Mouse (Mus musculus) C2C12 (cell line): Measurements from ENCODE around the gene Olfr685. TPM values are rescaled to one million over a fixed set of nuclear protein-coding genes. Genes with fewer than 3 reads are reported as not detected.

Experiments used
- H3K27me3 ChIP-seq: one replicate; pipeline ENCODE4 v1.6.1; 2011; ENCODE audit not compliant: control insufficient read depth, insufficient read depth, insufficient read length
- H3K36me3 ChIP-seq: one replicate; pipeline ENCODE4 v1.6.1; 2011; ENCODE audit not compliant: control insufficient read depth, insufficient read depth
- H3K4me3 ChIP-seq: one replicate; pipeline ENCODE4 v1.5.1; 2011; ENCODE audit warnings: mild to moderate bottlenecking, control low read depth; ENCODE audit not compliant: poor library complexity, insufficient read depth, severe bottlenecking
- H3K79me2 ChIP-seq: one replicate; pipeline ENCODE4 v1.6.1; 2011; ENCODE audit not compliant: control insufficient read depth, insufficient read depth
- H3K79me3 ChIP-seq: one replicate; pipeline ENCODE4 v1.6.1; 2011; ENCODE audit warnings: low read depth, control low read depth
- H3ac ChIP-seq: one replicate; pipeline ENCODE3; 2011; ENCODE audit warnings: low read depth; ENCODE audit not compliant: control insufficient read depth, insufficient read length
- CEBPB ChIP-seq: IDR thresholded peaks from one replicate; pipeline ENCODE4 v1.6.1; 2011; ENCODE audit warnings: low read depth, mild to moderate bottlenecking, control low read depth, moderate library complexity
- CTCF ChIP-seq: IDR thresholded peaks from one replicate; pipeline ENCODE4 v1.5.1; 2011; ENCODE audit not compliant: control insufficient read depth, insufficient read depth, insufficient read length
- FOSL1 ChIP-seq: IDR thresholded peaks from one replicate; pipeline ENCODE4 v1.8.0; 2011; ENCODE audit warnings: mild to moderate bottlenecking, low read length; ENCODE audit not compliant: poor library complexity, insufficient read depth, severe bottlenecking
- MAX ChIP-seq: IDR thresholded peaks from one replicate; pipeline ENCODE4 v1.6.1; 2011; ENCODE audit warnings: mild to moderate bottlenecking, control low read depth
- MYOD1 ChIP-seq: IDR thresholded peaks from one replicate; pipeline ENCODE4 v1.6.1; 2011; ENCODE audit warnings: low read depth; ENCODE audit not compliant: control insufficient read depth, insufficient read length
- MYOG ChIP-seq: IDR thresholded peaks from one replicate; pipeline ENCODE4 v1.6.1; 2011; ENCODE audit not compliant: control insufficient read depth, insufficient read length; ENCODE audit errors: extremely low read depth
- USF1 ChIP-seq: IDR thresholded peaks from one replicate; pipeline ENCODE4 v1.6.1; 2011; ENCODE audit warnings: low read depth, mild to moderate bottlenecking, control low read depth, moderate library complexity
- polyA plus RNA-seq: library from polyadenylated mRNA; unstranded; fragments of >200 nt; fragmentation: generic; extraction: Trizol; gene quantifications from one replicate; pipeline ENCODE4 v1.2.1, GENCODE M21; 2012; ENCODE audit warnings: missing spikeins

Olfr685 gene
- polyA plus RNA-seq, 1 experiment: not detected

DNA sequence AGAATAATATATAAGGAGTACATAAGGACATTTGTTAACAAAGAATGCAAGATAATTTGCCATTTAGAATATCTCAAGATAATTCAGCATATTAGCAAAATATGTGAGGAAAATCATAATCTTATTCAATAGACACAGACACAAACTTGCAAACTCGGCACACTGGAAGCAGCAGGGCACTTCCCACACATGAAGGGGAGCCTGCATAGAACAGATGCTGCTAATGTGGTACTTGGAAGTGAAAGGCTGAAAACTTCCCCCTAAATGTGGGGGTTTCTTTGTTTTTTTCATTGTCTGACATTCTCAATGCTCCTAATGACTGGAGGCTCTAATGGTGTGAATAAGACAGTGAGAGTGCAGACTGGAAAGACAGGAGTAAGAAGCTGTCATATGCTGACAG is 28.9 kb upstream of the Olfr685 start:
- TF ChIP-seq MYOD1 (no peak), CTCF (no peak), FOSL1 (no peak), USF1 (no peak), CEBPB (no peak)
- Histone ChIP-seq H3K79me2 (no peaks in the 10 kb centered on the region), H3ac (no peak overlapping the region), H3K4me3 (no peak overlapping the region), H3K79me3 (no peaks in the 10 kb centered on the region), H3K27me3 (no peaks in the 10 kb centered on the region), H3K36me3 (no peaks in the 10 kb centered on the region)

DNA sequence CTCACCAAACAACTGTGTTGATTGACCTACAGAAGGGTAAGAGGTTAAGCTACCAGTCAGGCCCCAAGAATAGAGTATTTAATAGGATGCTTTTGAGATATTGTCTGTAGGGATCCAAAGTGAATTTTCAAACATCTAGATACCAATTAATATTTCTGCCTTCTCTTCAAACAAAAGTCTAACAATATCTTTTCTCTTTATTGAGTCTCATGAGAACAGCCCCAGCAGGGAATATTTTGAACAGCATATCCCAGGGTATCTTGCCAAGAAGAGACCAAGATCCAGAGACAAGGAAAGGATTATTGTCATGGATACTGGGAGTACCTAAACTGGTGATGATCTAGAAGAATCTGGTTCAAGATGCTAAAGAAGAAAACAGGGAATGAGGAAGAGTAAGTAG is 21.6 kb upstream of the Olfr685 start, which contains the start of gene Olfr686:
TSS of gene Olfr686 (minus strand) at position 101 of the 400 bp plus-strand sequence.
- Histone ChIP-seq H3K27me3 (no peaks in the 10 kb centered on the region), H3K79me2 (no peaks in the 10 kb centered on the region), H3K4me3 (no peak within 1 kb of the TSS), H3K36me3 (no peaks in the 10 kb centered on the region), H3K79me3 (no peaks in the 10 kb centered on the region), H3ac (no peak within 1 kb of the TSS)
- TF ChIP-seq MYOD1: no peak
- no peak for TF ChIP-seq CTCF

DNA sequence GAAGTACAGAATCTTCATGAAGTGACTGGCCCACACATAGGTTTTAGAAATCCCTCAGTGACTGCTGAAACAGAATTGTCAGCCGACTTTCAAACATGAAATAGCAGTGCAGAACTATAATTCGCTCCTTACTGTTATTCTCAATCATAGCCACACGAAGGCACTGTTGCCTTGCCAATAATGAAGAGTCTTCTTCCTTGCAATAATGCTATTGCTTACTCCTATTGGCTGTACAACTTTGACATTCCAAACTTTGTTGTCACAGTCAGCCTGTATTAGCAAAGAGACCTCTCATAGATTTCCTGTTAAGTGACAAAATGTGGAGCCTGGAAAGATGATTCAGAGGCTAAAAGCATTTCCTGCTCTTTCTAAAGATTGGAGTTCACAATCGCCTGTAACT is 15.0 kb downstream of the Olfr685 start:
- TF ChIP-seq CTCF: no peak
- no peak for TF ChIP-seq MAX
- no peak for TF ChIP-seq CEBPB
- TF ChIP-seq FOSL1: no peak
- TF ChIP-seq MYOD1: no peak
- no peak for TF ChIP-seq USF1
- no peak for TF ChIP-seq MYOG
- H3ac ChIP-seq: no peak overlapping the region
- no peaks in the 10 kb centered on the region for H3K79me3 ChIP-seq
- no peak overlapping the region for H3K4me3 ChIP-seq
- H3K36me3 ChIP-seq: no peaks in the 10 kb centered on the region
- no peaks in the 10 kb centered on the region for H3K27me3 ChIP-seq
- no peaks in the 10 kb centered on the region for H3K79me2 ChIP-seq

DNA sequence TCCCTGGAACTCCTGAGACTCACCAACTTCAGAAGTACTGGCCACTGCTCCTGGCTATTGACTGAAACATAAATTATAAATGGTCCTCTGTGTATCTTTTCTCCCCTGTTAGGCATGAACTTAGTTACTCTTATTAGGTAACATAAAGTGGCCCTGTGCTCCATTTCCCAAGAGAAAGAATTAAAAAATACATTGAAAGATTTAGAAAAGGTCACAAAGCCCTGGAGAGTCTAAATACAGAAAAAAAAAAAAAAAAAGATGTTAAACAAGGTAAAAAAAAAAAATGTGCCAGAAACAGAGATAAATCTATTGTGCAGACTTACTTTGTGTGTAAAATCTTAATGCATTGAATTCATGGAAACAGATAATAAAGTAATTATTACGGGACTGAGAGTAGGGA is 22.3 kb downstream of the Olfr685 start, which contains the start of gene Olfr684:
TSS of gene Olfr684 (minus strand) at position 101 of the 400 bp plus-strand sequence.
- Histone ChIP-seq H3K27me3 (no peaks in the 10 kb centered on the region), H3K4me3 (no peak within 1 kb of the TSS), H3ac (no peak within 1 kb of the TSS), H3K36me3 (no peaks in the 10 kb centered on the region), H3K79me2 (no peaks in the 10 kb centered on the region), H3K79me3 (no peaks in the 10 kb centered on the region)
- TF ChIP-seq CTCF (no peak), MYOG (no peak)

DNA sequence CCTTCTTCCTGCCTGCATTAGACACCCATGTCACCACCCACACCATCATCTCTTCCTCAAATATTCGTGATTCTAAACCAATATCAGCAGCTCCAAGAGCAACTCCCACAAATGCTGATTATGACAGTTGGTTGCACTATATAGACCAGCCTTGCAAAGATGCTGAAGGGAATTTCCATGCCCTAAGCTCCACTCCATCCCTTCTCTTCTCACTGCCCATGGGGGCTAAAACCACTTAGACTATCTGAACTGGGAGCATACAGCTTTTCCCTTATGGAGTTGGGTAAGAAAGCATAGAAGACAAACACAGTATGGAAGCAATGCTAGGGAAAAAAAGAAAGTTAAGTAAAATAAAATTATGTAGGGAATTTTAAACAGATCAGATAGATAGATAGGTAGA is 38.9 kb downstream of the Olfr685 start, which contains the start of gene Olfr683:
TSS of gene Olfr683 (minus strand) at position 101 of the 400 bp plus-strand sequence.
- Histone ChIP-seq H3K79me3 (no peaks in the 10 kb centered on the region), H3K4me3 (no peak within 1 kb of the TSS), H3K27me3 (no peaks in the 10 kb centered on the region), H3ac (no peak within 1 kb of the TSS), H3K79me2 (no peaks in the 10 kb centered on the region), H3K36me3 (no peaks in the 10 kb centered on the region)
- TF ChIP-seq MYOD1 (no peak), MYOG (no peak), FOSL1 (no peak), CEBPB (no peak), MAX (no peak), USF1 (no peak), CTCF (no peak)

DNA sequence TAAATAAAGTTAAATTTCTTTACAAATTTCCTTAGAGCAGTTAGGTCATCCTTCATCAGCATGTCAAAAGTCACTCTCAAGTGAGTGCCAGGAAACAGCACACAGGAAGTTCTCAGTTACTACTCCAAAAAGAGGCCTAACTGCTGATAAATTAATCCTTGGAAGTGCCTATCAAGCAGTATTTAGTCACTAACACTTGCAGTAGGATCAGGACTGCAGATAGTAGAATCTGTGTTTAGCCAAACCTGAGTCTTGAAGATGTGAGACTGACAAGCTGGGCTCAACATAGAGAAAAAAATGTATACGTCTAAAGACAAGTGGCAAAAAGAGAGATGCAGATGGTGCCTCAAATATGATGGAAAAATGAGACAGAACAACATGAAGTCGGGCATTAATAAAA is 44.5 kb downstream of the Olfr685 start:
- H3K79me3 ChIP-seq: no peaks in the 10 kb centered on the region
- H3K27me3 ChIP-seq: no peaks in the 10 kb centered on the region
- no peak overlapping the region for H3K4me3 ChIP-seq
- TF ChIP-seq MYOG: no peak
- TF ChIP-seq MYOD1: no peak
- H3K36me3 ChIP-seq: no peaks in the 10 kb centered on the region
- no peak overlapping the region for H3ac ChIP-seq
- no peaks in the 10 kb centered on the region for H3K79me2 ChIP-seq

Other genes starting within 250 kb of the Olfr685 start
- not detected for gene Olfr670, start 223.4 kb downstream of the Olfr685 start, polyA plus RNA-seq
- gene Olfr671, start 206.9 kb downstream of the Olfr685 start, polyA plus RNA-seq: not detected
- gene Olfr672, start 184.0 kb downstream of the Olfr685 start, polyA plus RNA-seq: not detected
- not detected for gene Olfr675, start 157.6 kb downstream of the Olfr685 start, polyA plus RNA-seq
- not detected for gene Olfr676, start 153.3 kb downstream of the Olfr685 start, polyA plus RNA-seq
- not detected for gene Olfr677, start 134.6 kb downstream of the Olfr685 start, polyA plus RNA-seq
- gene Olfr678, start 121.5 kb downstream of the Olfr685 start, polyA plus RNA-seq: not detected
- gene Olfr679, start 104.8 kb downstream of the Olfr685 start, polyA plus RNA-seq: not detected
- not detected for gene Olfr680-ps1, start 93.2 kb downstream of the Olfr685 start, polyA plus RNA-seq
- not detected for gene Olfr681, start 69.2 kb downstream of the Olfr685 start, polyA plus RNA-seq
- gene Olfr683, start 39.0 kb downstream of the Olfr685 start, polyA plus RNA-seq: not detected
- not detected for gene Olfr684, start 22.4 kb downstream of the Olfr685 start, polyA plus RNA-seq
- gene Olfr686, start 21.5 kb upstream of the Olfr685 start, polyA plus RNA-seq: not detected
- not detected for gene Olfr688, start 102.1 kb upstream of the Olfr685 start, polyA plus RNA-seq
- not detected for gene Olfr689, start 125.2 kb upstream of the Olfr685 start, polyA plus RNA-seq
- not detected for gene Olfr690, start 148.1 kb upstream of the Olfr685 start, polyA plus RNA-seq
- gene Olfr691, start 156.3 kb upstream of the Olfr685 start, polyA plus RNA-seq: not detected
- gene Olfr692, start 182.2 kb upstream of the Olfr685 start, polyA plus RNA-seq: not detected
- gene Gm5901, start 189.0 kb upstream of the Olfr685 start, polyA plus RNA-seq: not detected
- 16.0 TPM for gene Fam160a2, start 214.0 kb upstream of the Olfr685 start, polyA plus RNA-seq
- gene Cnga4, start 218.6 kb upstream of the Olfr685 start, polyA plus RNA-seq: not detected
- gene Cckbr, start 239.7 kb upstream of the Olfr685 start, polyA plus RNA-seq: not detected